Mouse (Mus musculus) CD4-positive helper T cell, adult 2 months (primary cell): ENCODE results near the gene Txndc17.
"Not testable (repeated sequence)": the region's sequence is repeated elsewhere in the genome, so short reads cannot be mapped to it uniquely, and the experiment has no call there.

Source experiments
- DNase-seq: peaks from one replicate; pipeline ENCODE4 v3.0.0-alpha.2; 2012; ENCODE audit warnings: low read depth, missing footprints, low spot score

The Txndc17 gene

GRCm38 (mm10) chr11:72207204-72207833 is at the start of gene Txndc17, which contains the start of gene 4933427D14Rik:
Gene Txndc17 (plus strand): TSS chr11:72207547.
Gene 4933427D14Rik (minus strand): TSS chr11:72207459.
- DNase-seq, result peak; percentile 87

- DNase-seq, result no peak
These were observed 44.1 kb upstream of the Txndc17 start for GRCm38 (mm10) chr11:72163198-72163597.

GRCm38 (mm10) chr11:72169871-72170270 is 37.5 kb upstream of the Txndc17 start:
- DNase-seq, result no peak

GRCm38 (mm10) chr11:72171906-72172305 is 35.4 kb upstream of the Txndc17 start:
- not testable (repeated sequence) for DNase-seq

- no peak for DNase-seq
These were observed 33.8 kb upstream of the Txndc17 start for GRCm38 (mm10) chr11:72173506-72173905.

- DNase-seq, result no peak
These were observed 32.6 kb upstream of the Txndc17 start for GRCm38 (mm10) chr11:72174721-72175120.

GRCm38 (mm10) chr11:72175966-72176365 is 31.4 kb upstream of the Txndc17 start:
- no peak for DNase-seq

- peak; percentile 10 for DNase-seq
These were observed 30.8 kb upstream of the Txndc17 start for GRCm38 (mm10) chr11:72176553-72176952.

GRCm38 (mm10) chr11:72180556-72180955 is 26.8 kb upstream of the Txndc17 start:
- DNase-seq, result peak; percentile 45

GRCm38 (mm10) chr11:72181136-72181535 is 26.2 kb upstream of the Txndc17 start:
- no peak for DNase-seq

GRCm38 (mm10) chr11:72184252-72184651 is 23.1 kb upstream of the Txndc17 start:
- DNase-seq, result no peak

GRCm38 (mm10) chr11:72190857-72191256 is 16.5 kb upstream of the Txndc17 start:
- DNase-seq, result no peak

GRCm38 (mm10) chr11:72194259-72194658 is 13.1 kb upstream of the Txndc17 start:
- no peak for DNase-seq

- DNase-seq, result peak; percentile 75
These were observed 10.8 kb upstream of the Txndc17 start for GRCm38 (mm10) chr11:72196506-72196905.

- no peak for DNase-seq
These were observed 3.9 kb upstream of the Txndc17 start for GRCm38 (mm10) chr11:72203440-72203839.

GRCm38 (mm10) chr11:72205256-72205655 is 2.1 kb upstream of the Txndc17 start:
- DNase-seq, result no peak

GRCm38 (mm10) chr11:72206341-72207203 is 775 bp upstream of the Txndc17 start, which contains the start of gene Gm43951:
Gene Gm43951 (minus strand): TSS chr11:72206840.
- DNase-seq, result peak; percentile 21

GRCm38 (mm10) chr11:72207834-72208377 is 559 bp downstream of the Txndc17 start:
- no peak for DNase-seq

- peak; percentile 98 for DNase-seq
These were observed 7.5 kb downstream of the Txndc17 start for GRCm38 (mm10) chr11:72214591-72215409.

- DNase-seq, result peak; percentile 89
These were observed 8.1 kb downstream of the Txndc17 start, which contains the start of gene Med31 for GRCm38 (mm10) chr11:72215410-72215797. Gene Med31 (minus strand): TSS chr11:72215592.

- DNase-seq, result no peak
These were observed 9.8 kb downstream of the Txndc17 start for GRCm38 (mm10) chr11:72217116-72217515.
